Mouse (Mus musculus) forebrain, embryonic 11.5 days (tissue): ENCODE measurements around the gene Gatad2b. TPM values are rescaled to one million over a fixed set of nuclear protein-coding genes. Genes with fewer than 3 reads are reported as not detected.

Experiments
- microRNA-seq: library from miRNA; unstranded; fragments of <30 nt; microRNA quantifications from one replicate; pipeline ENCODE4, GENCODE M21; 2016; ENCODE audit not compliant: insufficient number of aligned reads
- polyA plus RNA-seq: library from polyadenylated mRNA; unstranded; fragments of >200 nt; fragmentation: Nextera tagmentation; extraction: Ambion mirVana; gene quantifications from 2 replicates; pipeline ENCODE4 v1.2.1, GENCODE M21; 2014

Gene Gatad2b
- polyA plus RNA-seq, 1 experiment from 2014 or later = 12.9 TPM

Small RNAs within 50 kb of the gene (microRNA-seq; reads per million reads assigned to microRNA genes)
- not detected for gene Mir7012

Other genes starting within 250 kb of the Gatad2b start
- gene 4933434E20Rik, start 241.5 kb upstream of the Gatad2b start, polyA plus RNA-seq = 183 and 211 TPM in 2 replicates
- 227 and 253 TPM in 2 replicates for gene Ubap2l, start 240.6 kb upstream of the Gatad2b start, polyA plus RNA-seq
- 523 and 535 TPM in 2 replicates for gene Tpm3, start 220.5 kb upstream of the Gatad2b start, polyA plus RNA-seq
- gene Nup210l, start 189.0 kb upstream of the Gatad2b start, polyA plus RNA-seq = 0.67 and 0.88 TPM in 2 replicates
- gene Rps27, start 79.5 kb upstream of the Gatad2b start, polyA plus RNA-seq = 1,103 and 1,109 TPM in 2 replicates
- gene Rab13, start 79.5 kb upstream of the Gatad2b start, polyA plus RNA-seq = 11.4 and 14.7 TPM in 2 replicates
- 103 and 110 TPM in 2 replicates for gene Jtb, start 61.6 kb upstream of the Gatad2b start, polyA plus RNA-seq
- 6.0 and 6.2 TPM in 2 replicates for gene Creb3l4, start 49.7 kb upstream of the Gatad2b start, polyA plus RNA-seq
- 57.5 and 58.5 TPM in 2 replicates for gene Slc39a1, start 45.0 kb upstream of the Gatad2b start, polyA plus RNA-seq
- gene Crtc2, start 39.0 kb upstream of the Gatad2b start, polyA plus RNA-seq = 13.7 and 14.6 TPM in 2 replicates
- 6.8 and 7.0 TPM in 2 replicates for gene Dennd4b, start 28.0 kb upstream of the Gatad2b start, polyA plus RNA-seq
- gene Slc27a3, start 96.8 kb downstream of the Gatad2b start, polyA plus RNA-seq = 13.6 and 14.2 TPM in 2 replicates
- 50.5 and 55.3 TPM in 2 replicates for gene Ints3, start 140.4 kb downstream of the Gatad2b start, polyA plus RNA-seq
- gene Npr1, start 172.7 kb downstream of the Gatad2b start, polyA plus RNA-seq = 2.0 and 2.8 TPM in 2 replicates
- gene Ilf2, start 182.9 kb downstream of the Gatad2b start, polyA plus RNA-seq = 365 and 366 TPM in 2 replicates
- gene Snapin, start 197.9 kb downstream of the Gatad2b start, polyA plus RNA-seq = 66.3 and 68.3 TPM in 2 replicates
- gene Chtop, start 216.3 kb downstream of the Gatad2b start, polyA plus RNA-seq = 142 and 151 TPM in 2 replicates
- gene S100a1, start 221.2 kb downstream of the Gatad2b start, polyA plus RNA-seq = 5.6 and 6.5 TPM in 2 replicates
- gene S100a13, start 221.3 kb downstream of the Gatad2b start, polyA plus RNA-seq = 10.3 and 12.0 TPM in 2 replicates
- not detected in 2 replicates for gene S100a14, start 233.7 kb downstream of the Gatad2b start, polyA plus RNA-seq
- 28.8 and 30.8 TPM in 2 replicates for gene S100a16, start 244.1 kb downstream of the Gatad2b start, polyA plus RNA-seq